Mouse (Mus musculus): ENCODE measurements around the gene Trip12.

DNA sequence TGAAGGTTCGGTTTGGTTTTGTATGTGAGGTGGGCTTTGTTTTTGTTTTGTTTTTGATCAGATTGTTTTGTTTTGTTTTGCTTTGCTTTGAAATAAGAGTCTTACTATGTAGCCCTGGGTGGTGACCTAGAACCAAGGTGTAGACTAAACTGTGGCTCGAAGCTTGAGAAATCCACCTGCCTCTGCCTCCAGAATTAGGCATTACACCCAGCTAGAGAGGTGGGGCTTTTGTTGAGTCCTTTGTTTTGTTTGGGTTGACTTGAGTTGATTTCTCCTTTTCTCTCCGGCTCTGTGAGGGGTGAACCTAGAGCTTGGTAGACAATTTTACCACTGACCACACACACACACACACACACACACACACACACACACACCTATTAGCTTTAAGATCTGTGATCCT, 745 bp upstream of the Trip12 start:
- TF ChIP-seq CTCF (IDR thresholded peaks at IDR 0.05; ENCODE audit: control insufficient read depth, insufficient read depth, low read length) (no peak), POLR2A (IDR thresholded peaks at IDR 0.05; ENCODE audit: borderline replicate concordance, control insufficient read depth, low read depth, low read length) (no peak)
